Mouse (Mus musculus): ENCODE measurements around the gene Uevld.
"Not testable (repeated sequence)": the region's sequence is repeated elsewhere in the genome, so short reads cannot be mapped to it uniquely, and the experiment has no call there.

Uevld gene

GRCm38 (mm10) chr7:46957831-46958691 lies at the start of gene Uevld:
Uevld (minus strand) TSS chr7:46958527.
- DNase-seq (ENCODE audit: low read depth) = peak; percentile 95

GRCm38 (mm10) chr7:47007818-47008167 lies 49.5 kb upstream of the Uevld start:
- peak; percentile 85 for DNase-seq (ENCODE audit: low read depth)

- DNase-seq (ENCODE audit: low read depth) = no peak
Measured at GRCm38 (mm10) chr7:47007109-47007780, 48.9 kb upstream of the Uevld start.

GRCm38 (mm10) chr7:47003411-47004115 lies 45.2 kb upstream of the Uevld start:
- DNase-seq (ENCODE audit: low read depth) = no peak

- peak; percentile 63 for DNase-seq (ENCODE audit: low read depth)
Measured at GRCm38 (mm10) chr7:47001900-47002275, 43.6 kb upstream of the Uevld start.

- no peak for DNase-seq (ENCODE audit: low read depth)
Measured at GRCm38 (mm10) chr7:47001125-47001899, 43.0 kb upstream of the Uevld start.

- peak; percentile 74 for DNase-seq (ENCODE audit: low read depth)
Measured at GRCm38 (mm10) chr7:47000644-47000983, 42.3 kb upstream of the Uevld start.

- no peak for DNase-seq (ENCODE audit: low read depth)
Measured at GRCm38 (mm10) chr7:46999983-47000643, 41.8 kb upstream of the Uevld start.

GRCm38 (mm10) chr7:46998942-46999341 lies 40.6 kb upstream of the Uevld start:
- DNase-seq (ENCODE audit: low read depth) = no peak

GRCm38 (mm10) chr7:46997644-46998395 lies 39.5 kb upstream of the Uevld start:
- DNase-seq (ENCODE audit: low read depth) = no peak

GRCm38 (mm10) chr7:46997008-46997407 lies 38.7 kb upstream of the Uevld start:
- DNase-seq (ENCODE audit: low read depth) = no peak

- DNase-seq (ENCODE audit: low read depth) = no peak
Measured at GRCm38 (mm10) chr7:46995558-46995957, 37.2 kb upstream of the Uevld start.

GRCm38 (mm10) chr7:46993079-46993478 lies 34.8 kb upstream of the Uevld start:
- DNase-seq (ENCODE audit: low read depth) = no peak

- DNase-seq (ENCODE audit: low read depth) = not testable (repeated sequence)
Measured at GRCm38 (mm10) chr7:46989387-46989786, 31.1 kb upstream of the Uevld start.

- peak; percentile 8 for DNase-seq (ENCODE audit: low read depth)
Measured at GRCm38 (mm10) chr7:46987073-46987472, 28.7 kb upstream of the Uevld start.

- peak; percentile 6 for DNase-seq (ENCODE audit: low read depth)
Measured at GRCm38 (mm10) chr7:46986646-46987045, 28.3 kb upstream of the Uevld start.

GRCm38 (mm10) chr7:46985718-46986505 lies 27.6 kb upstream of the Uevld start:
- peak; percentile 43 for DNase-seq (ENCODE audit: low read depth)

- no peak for DNase-seq (ENCODE audit: low read depth)
Measured at GRCm38 (mm10) chr7:46983280-46983679, 25.0 kb upstream of the Uevld start, which contains the start of gene Gm9999. Gm9999 (plus strand) TSS chr7:46983580.

- no peak for DNase-seq (ENCODE audit: low read depth)
Measured at GRCm38 (mm10) chr7:46975456-46975855, 17.1 kb upstream of the Uevld start.

GRCm38 (mm10) chr7:46974648-46975047 lies 16.3 kb upstream of the Uevld start:
- no peak for DNase-seq (ENCODE audit: low read depth)

All from NIH3T3 (cell line).